Mouse (Mus musculus): ENCODE data around the gene Gm8180.
"Not testable (repeated sequence)": the region's sequence is repeated elsewhere in the genome, so short reads cannot be mapped to it uniquely, and the experiment has no call there.

Gene Gm8180

DNA sequence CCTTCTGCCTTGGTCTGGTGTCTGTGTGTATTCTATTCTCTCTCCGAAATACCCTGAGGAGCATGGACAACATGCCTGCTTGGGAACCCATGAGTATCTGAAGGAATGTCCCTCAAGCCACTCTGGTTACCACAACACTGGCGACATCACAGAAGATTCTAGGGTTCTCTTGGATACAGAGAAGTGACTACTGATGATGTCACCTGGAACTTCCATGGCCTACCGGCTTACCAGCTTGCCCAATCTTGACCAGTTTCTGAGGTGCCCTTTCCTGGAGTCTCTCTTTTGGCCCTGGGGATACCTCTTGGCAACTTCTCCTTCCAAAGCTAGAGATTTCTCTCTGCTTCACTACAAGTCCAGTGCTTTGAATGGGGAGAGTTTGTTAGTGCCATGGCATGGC, at the start of gene Gm8180:
TSS of gene Gm8180 (minus strand) at position 101 of the 400 bp plus-strand sequence.
- in situ Hi-C loops (cut with MboI, MseI) = loop anchor here (5.0 kb wide), 1 partner anchor 343 kb away; no protein-coding TSS in a partner anchor

DNA sequence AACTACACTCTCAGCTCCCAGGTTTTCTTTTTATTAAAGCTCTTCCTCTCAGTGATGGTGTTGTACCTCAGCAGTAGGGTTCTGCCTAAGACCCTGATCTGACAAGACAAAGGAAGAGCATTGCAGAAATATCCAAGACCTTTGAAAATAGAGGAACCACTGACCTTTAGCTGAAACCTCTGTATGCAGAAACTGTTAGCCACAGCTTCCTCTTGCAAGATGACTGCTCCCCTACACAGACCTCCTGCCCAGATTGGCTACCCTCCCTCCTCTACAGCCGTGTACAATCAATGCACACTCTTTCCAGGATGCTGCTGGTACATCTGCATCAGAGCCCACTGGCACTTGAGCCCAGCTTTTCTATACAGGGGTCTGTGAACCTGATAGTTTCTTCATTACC, 45.8 kb upstream of the Gm8180 start:
- in situ Hi-C loops (cut with MboI, MseI) = loop anchor here (5.0 kb wide), 2 partner anchors 57 to 257 kb away; no protein-coding TSS in a partner anchor

DNA sequence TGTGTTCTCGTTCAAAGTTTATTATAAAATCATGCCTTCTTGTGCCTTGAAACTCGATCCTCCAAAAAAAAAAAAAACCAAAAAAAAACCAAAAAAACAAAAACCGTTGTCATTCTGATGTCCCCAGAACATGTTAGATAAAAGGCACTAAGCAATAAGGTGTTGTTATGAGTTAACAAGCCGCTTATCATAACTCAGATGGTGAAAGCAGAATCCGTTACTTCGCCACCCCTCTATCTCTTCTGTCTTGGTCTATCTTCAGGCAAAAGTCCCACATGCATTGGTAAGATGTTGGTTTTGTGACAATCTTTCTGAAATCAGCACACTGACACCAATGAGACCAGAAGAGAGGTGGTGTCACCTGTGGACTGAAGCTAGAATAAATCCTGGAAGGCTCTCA, 39.6 kb upstream of the Gm8180 start:
- in situ Hi-C loops (cut with MboI, MseI) = not testable (repeated sequence)

DNA sequence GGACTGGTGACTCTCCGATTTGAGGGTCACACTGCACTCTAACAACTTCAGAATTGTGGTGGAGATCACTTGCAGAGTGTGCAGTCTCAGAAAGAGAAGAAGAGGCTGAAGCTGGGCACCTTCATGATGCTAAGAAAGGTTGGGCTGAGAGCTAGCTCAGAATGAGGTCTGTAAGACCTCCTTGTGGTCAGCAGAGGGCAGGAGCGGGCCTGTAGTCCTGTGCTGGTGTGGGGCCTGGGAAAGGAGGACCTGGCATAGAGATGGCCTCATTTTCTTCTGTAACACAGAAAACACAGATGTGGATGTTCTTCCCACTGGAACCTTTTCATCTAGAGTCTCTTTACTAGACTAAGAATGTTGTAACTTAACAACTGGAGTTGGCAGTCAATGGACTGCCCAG, 37.3 kb upstream of the Gm8180 start:
- in situ Hi-C loops (cut with MboI, MseI) = not testable (repeated sequence)

DNA sequence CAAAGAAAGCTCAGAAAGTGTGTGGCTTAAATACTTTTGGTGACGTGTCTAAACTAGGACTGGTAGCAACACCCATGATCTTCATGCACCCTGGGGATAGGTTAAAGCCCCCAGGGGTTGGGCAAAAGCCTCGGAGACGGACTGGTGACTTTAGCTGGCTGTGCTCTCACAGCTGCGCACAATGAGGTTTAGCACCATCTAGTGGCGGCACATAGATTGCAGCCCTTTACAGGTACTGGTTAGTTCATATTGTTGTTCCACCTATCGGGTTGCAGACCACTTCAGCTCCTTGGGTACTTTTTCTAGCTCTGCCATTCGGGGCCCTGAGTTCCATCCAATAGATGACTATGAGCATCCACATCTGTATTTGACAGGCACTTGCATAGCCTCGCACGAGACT, 27.9 kb upstream of the Gm8180 start:
- in situ Hi-C loops (cut with MboI, MseI) = not testable (repeated sequence)

DNA sequence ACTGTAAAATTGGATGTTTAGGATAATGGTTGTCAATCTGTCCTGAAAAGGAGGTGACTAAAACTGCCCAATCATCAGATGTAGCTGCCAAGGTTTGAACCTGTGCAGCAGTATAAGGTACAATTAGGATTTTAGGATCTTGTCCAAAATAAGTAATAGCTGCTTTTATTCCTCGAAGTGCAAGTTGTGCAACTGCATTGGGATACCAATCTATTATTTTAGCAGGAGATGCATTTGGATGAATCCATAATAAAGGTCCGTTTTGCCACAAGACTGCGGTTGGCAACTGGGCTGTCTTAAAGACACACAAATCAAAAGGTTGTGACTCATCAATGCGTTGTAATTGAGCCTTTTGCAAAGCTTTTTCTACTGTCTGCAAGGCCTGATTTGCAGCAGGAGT, 23.6 kb upstream of the Gm8180 start:
- in situ Hi-C loops (cut with MboI, MseI) = not testable (repeated sequence)

DNA sequence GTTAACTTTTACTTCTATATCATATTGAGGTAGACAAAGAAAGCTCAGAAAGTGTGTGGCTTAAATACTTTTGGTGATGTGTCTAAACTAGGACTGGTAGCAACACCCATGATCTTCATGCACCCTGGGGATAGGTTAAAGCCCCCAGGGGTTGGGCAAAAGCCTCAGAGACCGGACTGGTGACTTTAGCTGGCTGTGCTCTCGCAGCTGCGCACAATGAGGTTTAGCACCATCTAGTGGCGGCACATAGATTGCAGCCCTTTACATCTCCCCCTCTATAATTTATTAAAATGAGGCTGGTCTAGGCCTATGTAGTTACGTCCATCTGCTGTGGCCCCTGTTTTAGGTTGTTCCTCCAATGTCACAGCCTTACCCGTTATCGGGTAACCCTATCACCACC, 19.9 kb upstream of the Gm8180 start:
- in situ Hi-C loops (cut with MboI, MseI) = not testable (repeated sequence)

DNA sequence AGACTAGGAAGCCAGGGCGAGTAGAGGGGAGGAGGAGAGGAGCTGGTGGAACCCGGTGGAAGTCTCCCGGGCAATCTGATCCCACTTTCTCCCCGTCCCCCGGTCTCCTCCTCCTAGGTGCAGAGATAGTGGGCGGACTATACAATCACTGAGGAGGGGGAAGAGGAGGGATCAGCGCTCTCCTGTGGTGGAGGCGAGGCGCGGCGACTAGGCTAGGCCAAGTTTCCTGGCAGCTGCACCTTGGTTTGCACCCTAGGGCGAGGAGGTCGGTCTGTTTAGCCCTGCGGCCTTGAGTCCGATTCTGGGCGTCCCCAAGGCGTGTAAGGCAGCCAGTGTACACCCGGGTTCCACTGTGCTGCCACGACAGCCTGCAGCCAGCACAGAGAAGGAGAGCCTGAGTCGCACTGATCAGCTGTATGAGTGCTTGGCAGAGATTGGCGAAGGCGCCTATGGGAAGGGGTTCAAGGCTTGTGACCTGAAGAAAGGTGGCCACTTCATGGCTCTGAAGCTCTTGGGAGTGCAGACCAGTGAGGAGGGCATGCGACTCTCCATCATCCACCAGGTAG, 12.4 kb upstream of the Gm8180 start:
- in situ Hi-C loops (cut with MboI, MseI) = not testable (repeated sequence)

DNA sequence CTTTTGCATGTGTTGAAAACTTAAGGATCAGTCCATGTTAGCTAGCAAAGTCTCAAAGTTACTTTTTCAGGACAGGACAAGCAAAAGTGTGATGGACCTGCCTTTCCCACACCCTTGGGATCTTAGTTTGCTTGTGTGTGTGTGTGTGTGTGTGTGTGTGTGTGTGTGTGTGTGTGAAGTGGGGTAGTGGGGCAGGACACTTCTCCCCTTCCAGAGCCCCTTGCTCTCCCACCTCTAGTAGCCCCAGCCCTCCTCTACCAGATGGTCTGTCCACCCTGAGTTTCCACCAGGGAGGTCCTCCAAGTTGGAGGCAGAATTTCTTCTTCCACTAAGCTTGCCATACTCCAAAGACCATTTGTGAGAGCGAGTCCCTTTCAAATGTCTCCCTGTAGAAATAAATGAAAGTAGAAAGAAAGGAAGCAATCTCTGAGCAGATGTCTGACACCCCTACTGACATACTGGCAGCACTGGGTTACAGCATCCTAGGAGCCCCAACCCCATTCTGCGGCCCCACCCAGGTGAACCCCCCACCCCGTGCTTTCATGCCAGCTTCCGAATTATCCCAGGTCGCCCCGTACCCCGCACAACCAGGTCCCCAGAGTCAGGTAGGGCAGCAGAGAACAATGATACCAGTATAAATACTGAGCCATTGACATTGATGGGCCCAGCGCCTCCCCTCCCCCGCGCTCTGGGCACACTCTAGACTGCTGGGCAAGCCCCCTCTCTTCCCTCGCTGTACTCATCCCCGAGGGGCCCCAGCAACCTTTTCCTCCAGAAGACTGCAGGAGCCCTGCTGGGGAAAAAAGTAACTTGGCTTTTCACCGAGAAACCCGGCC, 11.7 kb upstream of the Gm8180 start:
- in situ Hi-C loops (cut with MboI, MseI) = no loop called here

DNA sequence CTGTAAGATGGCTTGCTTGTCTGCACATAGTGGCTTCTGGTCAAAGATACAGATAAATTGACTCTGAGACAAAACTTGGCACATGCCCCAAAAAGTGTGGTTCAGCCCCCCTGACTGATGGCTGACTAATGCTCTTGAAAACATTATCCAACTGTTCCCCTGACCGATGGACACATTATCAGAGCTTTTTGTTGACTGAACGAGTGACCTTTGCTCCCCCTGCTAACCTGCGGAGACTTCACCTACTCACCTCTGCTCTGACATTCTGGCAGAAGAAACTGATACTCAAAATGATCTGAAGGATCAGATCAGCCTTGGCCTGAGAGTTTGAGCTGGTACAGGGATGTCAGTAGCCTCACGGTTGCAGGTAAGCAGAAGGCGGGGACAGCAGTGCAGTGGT, 9.3 kb upstream of the Gm8180 start:
- in situ Hi-C loops (cut with MboI, MseI) = not testable (repeated sequence)

DNA sequence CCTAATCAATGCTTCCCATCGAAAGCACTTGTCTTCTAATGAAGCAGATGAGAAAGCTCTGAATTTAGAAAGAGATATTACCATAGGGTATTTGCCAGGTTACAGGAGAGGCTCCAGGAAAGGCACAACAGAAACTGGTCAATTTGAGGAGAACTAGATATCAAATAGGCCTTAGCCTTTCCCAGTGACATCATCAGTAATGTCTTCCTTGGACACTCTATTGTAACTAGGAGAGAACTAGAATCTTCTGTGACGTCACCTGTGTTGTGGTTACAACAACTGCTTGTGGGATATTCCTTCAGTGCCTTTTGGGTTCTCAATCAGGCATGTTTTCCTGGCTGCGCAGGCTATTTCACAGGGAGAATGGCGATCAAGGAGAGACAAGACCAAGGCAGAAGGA, 37.0 kb downstream of the Gm8180 start, which contains the start of gene Gm6526:
TSS of gene Gm6526 (plus strand) at position 301 of the 400 bp plus-strand sequence.
- in situ Hi-C loops (cut with MboI, MseI) = not testable (repeated sequence)
